In genomic region chr12:112938873-112939565, GRCm38 (mm10) we compare ENCODE assay signal across 8 mouse cellular contexts. TPM values are rescaled to one million over a fixed set of nuclear protein-coding genes. Genes with fewer than 3 reads are reported as not detected.
DNase-seq lines count a peak whose midpoint lies in the region; ATAC-seq and TF ChIP-seq lines count a peak whose summit lies in the region.

No protein-coding gene starts in this region.

- no peak overlapping the region for H3K27ac ChIP-seq in heart, postnatal 0 days (ENCODE audit: low read depth)
- no peak overlapping the region for H3K27ac ChIP-seq in limb, embryonic 14.5 days (replicated peaks; ENCODE audit: low read depth, low read length)

- intact Hi-C loops in left cerebral cortex, postnatal 25 days (cut with DNase I) = no loop called here

- H3K9me3 ChIP-seq in heart, postnatal 0 days (replicated peaks; ENCODE audit: control insufficient read depth, low read length) = no peaks in the 10 kb centered on the region
- H3K9me3 ChIP-seq in limb, embryonic 14.5 days (ENCODE audit: control insufficient read depth, low read length) = no peaks in the 10 kb centered on the region

- no peak for TF ChIP-seq POLR2A in limb, embryonic 14.5 days (IDR thresholded peaks at IDR 0.05; ENCODE audit: borderline replicate concordance, extremely low read depth, insufficient read depth, insufficient read length)

- no peak overlapping the region for H3K4me3 ChIP-seq in heart, postnatal 0 days (ENCODE audit: low read depth, low read length)
- H3K4me3 ChIP-seq in C2C12 (ENCODE audit: insufficient read depth, poor library complexity, severe bottlenecking) = no peak overlapping the region
- H3K4me3 ChIP-seq in limb, embryonic 14.5 days (replicated peaks; ENCODE audit: low read length) = no peak overlapping the region

- H3K9ac ChIP-seq in heart, postnatal 0 days (replicated peaks; ENCODE audit: low read depth, low read length) = no peak overlapping the region
- no peak overlapping the region for H3K9ac ChIP-seq in limb, embryonic 14.5 days (ENCODE audit: low read depth, low read length, severe bottlenecking)

- ATAC-seq in heart, postnatal 0 days (ENCODE audit: insufficient read depth, low read depth) = no peak
- ATAC-seq in limb, embryonic 14.5 days (ENCODE audit: low FRiP score, low read depth) = peak; percentile 48; the same call in 1 of the 2 replicates

- H3K4me2 ChIP-seq in heart, postnatal 0 days (ENCODE audit: low read depth, low read length) = no peak overlapping the region
- no peak overlapping the region for H3K4me2 ChIP-seq in limb, embryonic 14.5 days (replicated peaks; ENCODE audit: low read depth, low read length, severe bottlenecking)

- H3ac ChIP-seq in C2C12 (ENCODE audit: control insufficient read depth, insufficient read length, low read depth) = peak overlapping the region; percentile 39

- WGBS in heart, postnatal 0 days = 66% methylated on average over 10 of the region's 10 CpGs
- 57% methylated on average over 10 of the region's 10 CpGs for WGBS in limb, embryonic 14.5 days

- no peaks in the 10 kb centered on the region for H3K79me3 ChIP-seq in C2C12 (ENCODE audit: low read depth)

- no peaks in the 10 kb centered on the region for H3K36me3 ChIP-seq in heart, postnatal 0 days (replicated peaks; ENCODE audit: control insufficient read depth, insufficient read depth, low read length)
- H3K36me3 ChIP-seq in C2C12 (ENCODE audit: control insufficient read depth, insufficient read depth) = no peaks in the 10 kb centered on the region
- H3K36me3 ChIP-seq in limb, embryonic 14.5 days (ENCODE audit: control insufficient read depth, insufficient read depth, low read length) = 0 out of 2 replicates have a peak, but pooled peaks cover 3% of the 10 kb centered on the region

- H3K4me1 ChIP-seq in heart, postnatal 0 days (ENCODE audit: control insufficient read depth, insufficient read depth) = peaks cover 4% of the 10 kb centered on the region; the same call in 1 of the 2 replicates
- peaks cover 12% of the 10 kb centered on the region for H3K4me1 ChIP-seq in limb, embryonic 14.5 days (ENCODE audit: control insufficient read depth, insufficient read depth, low read length)

- no peak for TF ChIP-seq EP300 in heart, postnatal 0 days (IDR thresholded peaks at IDR 0.05; ENCODE audit: low read depth)

- H3K79me2 ChIP-seq in C2C12 (ENCODE audit: control insufficient read depth, insufficient read depth) = peaks cover 8% of the 10 kb centered on the region

- no peak for DNase-seq in heart, postnatal 0 days (ENCODE audit: low spot score)
- no peak for DNase-seq in heart, adult 18-20 months
- DNase-seq in cerebellum, postnatal 10 days = peak; percentile 65 to 77
- DNase-seq in limb, embryonic 14.5 days (ENCODE audit: low spot score) = peak; percentile 45
- no peak for DNase-seq in layer of hippocampus, postnatal 25 days (ENCODE audit: extremely low spot score in 1 of 2, low spot score in 1 of 2)
- no peak for DNase-seq in spleen, postnatal 4 days (ENCODE audit: low spot score in 2 of 2)
- no peak for DNase-seq in left cerebral cortex, postnatal 25 days (ENCODE audit: low spot score in 2 of 2)

- peak; percentile 50 for TF ChIP-seq CTCF in heart, postnatal 0 days (IDR thresholded peaks at IDR 0.05; ENCODE audit: low read depth)
- peak; percentile 15 for TF ChIP-seq CTCF in C2C12 (IDR thresholded peaks at IDR 0.05; ENCODE audit: control insufficient read depth, insufficient read depth, insufficient read length)

- H3K27me3 ChIP-seq in heart, postnatal 0 days (ENCODE audit: control insufficient read depth, insufficient read depth, low read length) = 0 out of 2 replicates have a peak, but pooled peaks cover 4% of the 10 kb centered on the region
- H3K27me3 ChIP-seq in C2C12 (ENCODE audit: control insufficient read depth, insufficient read depth, insufficient read length) = no peaks in the 10 kb centered on the region
- no peaks in the 10 kb centered on the region for H3K27me3 ChIP-seq in limb, embryonic 14.5 days (ENCODE audit: control insufficient read depth, insufficient read depth, low read length)

TF ChIP-seq in C2C12, 6 proteins besides CTCF, POLR2A, EP300 and RAD21:
- no peak for TF ChIP-seq MAX (IDR thresholded peaks at IDR 0.05)
- no peak for TF ChIP-seq CEBPB (IDR thresholded peaks at IDR 0.05; ENCODE audit: low read depth)

RNA-seq across cellular contexts. Expression of gene Nudt14, which starts 2.9 kb away (rescaled TPM):
- total RNA-seq in heart, postnatal 0 days (2014; rRNA removed; ENCODE audit: low replicate concordance) = 13.5 and 33.9 TPM in 2 replicates
- polyA plus RNA-seq in heart, postnatal 0 days (2015; fragmentation: Nextera tagmentation; extraction: Ambion mirVana) = 28.2 and 33.2 TPM in 2 replicates
- total RNA-seq in heart, adult 18-20 months (2021) = 1 to 10 TPM; 8.2 to 9.2 TPM
- polyA plus RNA-seq in C2C12 (2012; fragmentation: generic; extraction: Trizol) = 77.7 TPM
- polyA plus RNA-seq in limb, embryonic 14.5 days (2012; rRNA removed) = 50.4 and 54.4 TPM in 2 replicates
- polyA plus RNA-seq in limb, embryonic 14.5 days (2014; fragmentation: Nextera tagmentation; extraction: Ambion mirVana) = 78.4 and 96.0 TPM in 2 replicates
- total RNA-seq in layer of hippocampus, postnatal 25 days (2021) = 10 to 100 TPM; 10.8 to 11.9 TPM
- total RNA-seq in left cerebral cortex, postnatal 25 days (2021) = 10 to 100 TPM; 10.8 to 11.5 TPM

RNA-seq across cellular contexts. Expression of gene Jag2, which starts 9.4 kb away (rescaled TPM):
- 22.7 and 58.5 TPM in 2 replicates for total RNA-seq in heart, postnatal 0 days (2014; rRNA removed; ENCODE audit: low replicate concordance)
- 1.8 and 3.3 TPM in 2 replicates for polyA plus RNA-seq in heart, postnatal 0 days (2015; fragmentation: Nextera tagmentation; extraction: Ambion mirVana)
- 10 to 100 TPM; 31.5 to 38.6 TPM for total RNA-seq in heart, adult 18-20 months (2021)
- 85.1 TPM for polyA plus RNA-seq in C2C12 (2012; fragmentation: generic; extraction: Trizol)
- 45.8 and 48.4 TPM in 2 replicates for polyA plus RNA-seq in limb, embryonic 14.5 days (2012; rRNA removed)
- 12.5 and 14.3 TPM in 2 replicates for polyA plus RNA-seq in limb, embryonic 14.5 days (2014; fragmentation: Nextera tagmentation; extraction: Ambion mirVana)
- total RNA-seq in layer of hippocampus, postnatal 25 days (2021) = 10 to 100 TPM; 40.3 to 46.3 TPM
- total RNA-seq in left cerebral cortex, postnatal 25 days (2021) = 10 to 100 TPM; 50.1 to 55.1 TPM

RNA-seq across cellular contexts. Expression of gene Btbd6, which starts 37.3 kb away (rescaled TPM):
- total RNA-seq in heart, postnatal 0 days (2014; rRNA removed; ENCODE audit: low replicate concordance) = 62.7 and 70.2 TPM in 2 replicates
- 20.4 and 21.6 TPM in 2 replicates for polyA plus RNA-seq in heart, postnatal 0 days (2015; fragmentation: Nextera tagmentation; extraction: Ambion mirVana)
- 10 to 100 TPM; 24.3 to 27.6 TPM for total RNA-seq in heart, adult 18-20 months (2021)
- polyA plus RNA-seq in C2C12 (2012; fragmentation: generic; extraction: Trizol) = 17.2 TPM
- 31.0 and 52.7 TPM in 2 replicates for polyA plus RNA-seq in limb, embryonic 14.5 days (2012; rRNA removed)
- 27.3 and 27.4 TPM in 2 replicates for polyA plus RNA-seq in limb, embryonic 14.5 days (2014; fragmentation: Nextera tagmentation; extraction: Ambion mirVana)
- 10 to 100 TPM; 55.3 to 56.5 TPM for total RNA-seq in layer of hippocampus, postnatal 25 days (2021)
- total RNA-seq in left cerebral cortex, postnatal 25 days (2021) = 10 to 100 TPM; 55.9 to 60.9 TPM

Comparison
In these comparisons a context has a peak if more than half of its experiments do, and no peak if none do; other contexts are left out.
1. DNase-seq: peak in cerebellum, postnatal 10 days (2 of 2) and limb, embryonic 14.5 days (single experiment); none in heart, postnatal 0 days (single experiment), heart, adult 18-20 months (0 of 2), layer of hippocampus, postnatal 25 days (0 of 2), spleen, postnatal 4 days (0 of 2) and left cerebral cortex, postnatal 25 days (0 of 2).